Mouse (Mus musculus) kidney, adult 18-20 months (tissue): ENCODE measurements at regions not wholly inside any gene's neighbourhood (a gene's known extent, or its start where the extent isn't known, plus 50 kb on each side); places are given as distances from the start of the nearest gene placed in this dataset.

Experiments used
- DNase-seq: peaks from one replicate; pipeline ENCODE4 v3.0.0; 2021

DNA sequence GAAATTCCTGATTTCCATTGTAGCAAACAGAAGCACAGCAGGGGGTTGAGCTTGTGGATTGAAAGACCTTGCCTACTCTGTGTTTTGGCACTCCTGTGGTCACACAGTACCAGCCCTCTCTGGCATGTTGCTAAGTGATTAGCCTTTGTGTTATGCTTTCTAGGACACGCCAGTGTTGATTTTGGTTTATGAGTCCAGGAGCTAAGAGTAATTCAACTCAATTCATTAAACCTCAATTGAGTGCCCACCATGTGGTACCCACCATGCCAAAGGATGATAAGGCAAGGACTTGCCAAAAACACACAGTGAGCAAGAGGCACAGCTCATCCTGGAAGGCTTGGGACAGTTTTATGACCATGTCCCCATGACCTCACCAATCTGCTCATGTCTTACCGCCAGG lies 221.1 kb upstream of the Sox14 start:
- DNase-seq: no peak

DNA sequence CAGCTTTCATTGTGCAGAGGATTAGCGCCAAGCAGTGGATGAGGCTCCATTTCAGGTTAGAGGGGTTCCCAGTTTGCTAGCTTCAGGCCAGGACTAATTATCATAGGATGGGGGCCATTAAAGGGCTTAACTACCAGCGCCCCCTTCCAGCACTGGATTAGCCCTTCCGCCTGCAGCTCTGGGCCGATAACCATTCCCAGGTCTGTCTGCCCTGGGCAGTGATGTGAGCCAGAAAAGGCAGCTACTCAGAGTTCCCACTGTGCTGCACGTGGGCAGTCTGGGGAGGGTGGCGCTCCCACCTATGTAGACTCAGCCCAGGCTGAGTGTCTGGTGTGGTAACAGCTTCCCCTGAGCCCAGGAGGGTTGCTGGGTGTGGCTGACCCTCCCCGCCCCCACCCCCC lies 219.6 kb upstream of the Sox14 start:
- no peak for DNase-seq

GRCm38 (mm10) chr9:100094956-100095558 lies 219.1 kb upstream of the Sox14 start:
- DNase-seq: no peak

DNA sequence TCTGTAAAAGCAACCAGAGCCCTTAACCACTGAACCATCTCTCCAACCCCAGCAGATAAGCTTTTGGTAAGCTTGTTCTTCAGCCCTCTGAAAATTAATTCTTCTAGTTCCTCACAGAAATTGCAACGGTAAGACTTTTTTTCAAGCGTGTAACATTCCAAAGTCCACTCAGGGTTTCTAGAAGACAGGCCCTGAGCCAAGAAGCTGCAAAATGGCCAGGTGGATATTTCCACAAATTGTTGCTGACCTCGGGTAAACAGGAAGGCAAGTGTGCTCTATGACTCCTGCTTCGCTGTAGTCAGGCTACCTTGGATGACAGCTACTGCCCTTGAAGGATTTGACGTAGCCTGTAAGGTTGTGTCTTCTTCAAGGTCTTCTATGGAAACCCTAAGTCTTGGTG lies 195.2 kb upstream of the Sox14 start:
- DNase-seq: peak; percentile 18

DNA sequence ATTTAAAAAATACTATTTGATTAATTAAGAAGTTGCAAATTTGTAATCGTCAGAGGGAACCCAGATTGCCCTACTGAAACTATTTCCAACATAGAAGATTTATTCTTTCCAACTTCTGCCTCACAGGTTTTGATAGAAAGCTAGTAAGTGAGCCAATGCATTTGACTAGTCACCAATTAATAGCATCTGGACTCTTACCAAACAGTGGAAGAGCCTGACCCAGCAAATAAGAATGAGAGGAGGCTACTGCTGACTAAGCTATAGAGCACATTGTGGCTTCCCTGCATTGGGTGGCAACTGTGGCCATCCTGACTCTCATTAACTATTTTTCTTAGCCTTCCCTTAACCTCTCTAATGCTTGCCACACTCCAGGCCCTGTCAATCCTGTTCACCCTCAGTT lies 182.6 kb upstream of the Sox14 start:
- DNase-seq: no peak

DNA sequence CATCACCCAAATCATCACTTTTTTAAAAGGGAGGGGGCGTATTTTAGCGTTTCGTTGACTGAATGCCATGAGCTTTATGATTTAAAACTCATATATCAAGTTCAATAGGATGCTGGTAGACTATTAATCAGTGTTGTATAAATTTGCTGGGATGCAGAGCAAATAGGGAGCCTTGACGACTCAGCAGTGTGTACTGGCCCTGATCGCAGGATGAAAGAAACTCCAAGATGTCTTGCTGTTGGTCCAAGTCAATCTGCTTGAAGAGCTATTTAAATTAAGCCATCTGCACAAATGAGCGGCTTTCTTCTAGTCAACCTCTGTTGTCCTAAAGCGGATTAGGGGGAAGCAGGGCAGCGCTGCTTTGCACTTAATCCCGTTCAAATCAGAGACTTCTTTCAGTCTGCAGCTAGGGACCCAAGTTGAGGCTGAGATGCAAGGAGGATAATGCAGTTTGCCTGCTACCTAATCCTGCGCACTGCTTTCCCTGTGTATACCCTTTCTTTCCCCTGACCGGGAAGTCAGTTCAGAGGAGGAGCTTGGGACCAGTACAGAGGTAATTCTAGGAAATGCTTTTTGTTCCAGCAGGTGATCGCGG lies 170.3 kb upstream of the Sox14 start:
- DNase-seq: no peak

GRCm38 (mm10) chr9:100045636-100046035 lies 169.7 kb upstream of the Sox14 start:
- DNase-seq: no peak

DNA sequence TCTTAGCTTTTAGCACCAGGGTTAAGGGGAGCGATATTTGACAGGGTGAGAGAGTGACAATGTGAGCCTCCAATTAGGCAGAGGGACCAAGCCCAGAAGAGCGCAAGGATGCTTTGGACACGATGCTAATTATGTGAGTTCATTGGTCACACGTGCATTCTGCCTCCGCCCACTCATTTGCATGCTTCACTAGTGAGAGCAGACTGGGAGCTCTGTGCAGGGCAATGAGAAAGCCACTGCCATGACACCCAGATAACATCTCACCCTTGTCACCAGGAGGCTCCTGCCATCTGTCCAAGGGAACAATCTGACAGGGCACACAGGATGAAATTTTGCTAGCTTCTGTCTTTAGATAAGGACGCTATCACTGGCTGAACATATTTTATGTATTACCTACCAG lies 165.8 kb upstream of the Sox14 start:
- DNase-seq: no peak

- DNase-seq: no peak
Measured at GRCm38 (mm10) chr9:100023641-100024040, 147.7 kb upstream of the Sox14 start.

DNA sequence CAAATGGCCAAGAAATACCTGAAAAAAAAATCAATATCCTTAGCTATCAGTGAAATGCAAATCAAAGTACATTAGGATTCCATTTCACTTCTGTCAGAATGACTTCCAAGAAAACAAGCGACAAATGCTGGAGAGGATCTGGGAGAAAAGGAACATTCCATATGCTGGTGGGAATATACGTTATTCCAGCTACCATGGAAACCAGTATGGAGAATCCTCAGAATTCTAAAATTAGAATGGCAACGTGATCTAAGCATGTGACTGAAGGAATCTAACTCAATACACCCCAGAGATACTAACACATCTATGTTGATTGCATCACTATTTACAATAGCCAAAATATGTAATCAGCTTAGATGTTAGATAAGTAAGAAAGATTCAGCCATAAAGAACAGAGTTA lies 146.1 kb upstream of the Sox14 start:
- DNase-seq: no peak

DNA sequence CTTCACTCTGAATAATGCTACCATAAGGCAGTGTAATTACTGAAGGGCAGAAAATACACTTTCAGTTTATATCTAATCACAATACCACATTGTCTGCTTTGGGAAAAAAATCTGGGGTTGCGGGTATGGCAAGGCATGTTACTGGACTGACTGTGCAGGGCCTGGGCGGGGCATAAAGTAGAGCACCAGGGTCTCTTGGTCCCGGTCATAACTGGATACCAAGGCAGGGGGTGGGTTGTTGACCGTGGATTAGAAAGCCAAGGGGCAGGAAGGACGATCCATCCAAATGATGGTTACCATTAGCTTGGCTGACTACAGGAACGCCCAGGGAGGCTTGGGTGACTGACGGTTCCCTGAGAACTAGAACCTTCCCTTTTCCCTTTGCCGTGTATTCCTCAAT lies 119.2 kb upstream of the Sox14 start:
- no peak for DNase-seq

DNA sequence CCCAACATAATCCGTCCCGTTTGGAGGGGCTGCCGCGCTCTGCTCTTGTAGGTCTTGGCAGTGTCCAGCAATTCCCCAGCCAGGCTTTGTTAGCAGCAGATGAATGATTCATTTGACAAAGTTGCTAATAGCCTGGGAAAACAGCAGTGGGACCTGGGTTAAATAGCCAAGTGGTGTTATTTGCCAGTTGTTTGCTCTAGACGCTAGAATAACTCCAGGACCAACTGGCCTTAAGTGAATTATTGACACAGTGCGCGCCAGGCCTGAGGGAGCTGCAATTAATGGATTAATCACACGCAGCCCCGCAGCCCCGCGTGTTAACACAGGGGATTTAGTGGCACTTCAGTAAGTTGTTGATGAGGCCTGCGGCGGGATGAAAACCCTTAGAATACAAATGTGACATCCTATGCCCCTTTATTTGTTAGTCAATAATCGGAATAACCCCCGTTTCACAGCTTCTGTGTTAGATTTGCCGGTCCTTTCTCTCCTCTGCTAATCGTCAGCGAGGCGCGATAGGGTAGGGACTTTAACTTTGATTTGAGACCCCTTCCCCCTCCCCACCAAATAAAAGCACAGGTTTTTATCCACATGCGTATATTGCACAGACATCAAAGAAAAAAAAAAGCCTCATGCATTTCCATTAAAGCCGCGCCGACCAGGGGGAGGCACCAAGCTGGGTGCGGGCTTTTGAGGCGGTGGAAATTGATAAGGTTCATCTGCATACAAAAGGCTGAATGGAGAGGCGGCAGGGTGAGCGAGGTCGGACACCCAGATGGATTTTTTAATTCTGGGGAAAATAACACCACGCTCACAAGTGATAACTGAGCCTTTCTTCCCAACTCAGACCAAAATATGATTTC lies 118.5 kb upstream of the Sox14 start:
- DNase-seq: no peak

DNA sequence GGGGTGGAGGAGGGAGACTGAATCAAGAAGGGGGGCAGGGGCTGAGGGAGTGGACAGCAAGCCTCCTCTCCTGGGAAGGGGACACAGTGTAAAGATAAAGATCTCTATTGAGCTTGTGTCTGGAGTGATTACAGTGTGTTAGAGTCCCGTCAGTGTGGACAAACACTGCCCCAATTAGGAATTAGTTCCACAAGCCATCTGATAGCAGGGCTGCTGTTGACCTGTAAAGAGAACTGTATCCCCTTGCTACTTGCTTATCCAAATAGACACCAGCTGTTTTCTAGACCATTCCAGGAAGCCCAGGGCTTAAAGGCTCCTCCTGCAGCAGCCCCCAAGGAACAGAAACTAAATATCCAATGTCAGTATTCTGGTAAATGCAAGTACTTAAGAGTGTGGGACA lies 111.4 kb upstream of the Sox14 start:
- DNase-seq: no peak

GRCm38 (mm10) chr9:99980734-99981133 lies 104.8 kb upstream of the Sox14 start:
- no peak for DNase-seq

- no peak for DNase-seq
Measured at GRCm38 (mm10) chr9:99961561-99961960, 85.6 kb upstream of the Sox14 start.

- DNase-seq: no peak
Measured at GRCm38 (mm10) chr9:99954720-99955119, 78.8 kb upstream of the Sox14 start.

- no peak for DNase-seq
Measured at GRCm38 (mm10) chr9:99954038-99954618, 78.2 kb upstream of the Sox14 start.
